Mouse (Mus musculus) stomach, embryonic 15.5 days (tissue): Measurements from ENCODE around the gene Ddx39b. TPM values are rescaled to one million over a fixed set of nuclear protein-coding genes. Genes with fewer than 3 reads are reported as not detected.

Source experiments
- ATAC-seq: fragments of 200-750 bp; cut with Nextera tagmentation; 2 replicates; pipeline ENCODE4 v1.8.0; 2017; ENCODE audit warnings: low read depth, moderate number of reproducible peaks, moderate TSS enrichment; ENCODE audit not compliant: insufficient read depth, low FRiP score
- H3K27ac ChIP-seq: fragments of 300-500 bp; sonication (generic); 2 replicates; pipeline ENCODE4 v1.5.1; 2015; ENCODE audit warnings: mild to moderate bottlenecking, inconsistent platforms
- H3K27me3 ChIP-seq: fragments of 300-500 bp; sonication (generic); replicated peaks from 2 replicates; pipeline ENCODE4 v1.6.1; 2015; ENCODE audit warnings: inconsistent platforms
- H3K36me3 ChIP-seq: fragments of 300-500 bp; sonication (generic); 2 replicates; pipeline ENCODE4 v1.6.1; 2015; ENCODE audit warnings: inconsistent platforms
- H3K4me1 ChIP-seq: fragments of 300-500 bp; sonication (generic); 2 replicates; pipeline ENCODE4 v1.6.1; 2015; ENCODE audit warnings: inconsistent platforms
- H3K4me2 ChIP-seq: fragments of 300-500 bp; sonication (generic); 2 replicates; pipeline ENCODE4 v1.6.1; 2015; ENCODE audit warnings: mild to moderate bottlenecking, inconsistent platforms
- H3K4me3 ChIP-seq: fragments of 300-500 bp; sonication (generic); replicated peaks from 2 replicates; pipeline ENCODE4 v1.5.1; 2015; ENCODE audit warnings: inconsistent platforms
- H3K9ac ChIP-seq: fragments of 300-500 bp; sonication (generic); 2 replicates; pipeline ENCODE4 v1.6.1; 2015; ENCODE audit warnings: inconsistent platforms
- H3K9me3 ChIP-seq: fragments of 300-500 bp; sonication (generic); 2 replicates; pipeline ENCODE4 v1.6.1; 2016; ENCODE audit warnings: inconsistent platforms
- WGBS: fragments of 180-500 bp; shearing (Covaris S2); methylation state at CpG from one replicate; pipeline ENCODE4 v1.1.7; 2015; 5-methylcytosine and 5-hydroxymethylcytosine counted together
- polyA plus RNA-seq: library from polyadenylated mRNA; unstranded; fragments of >200 nt; fragmentation: Nextera tagmentation; extraction: Ambion mirVana; gene quantifications from 2 replicates; pipeline ENCODE4 v1.2.1, GENCODE M21; 2015

Gene Ddx39b
- polyA plus RNA-seq, 1 experiment from 2014 or later, result 361 TPM

DNA sequence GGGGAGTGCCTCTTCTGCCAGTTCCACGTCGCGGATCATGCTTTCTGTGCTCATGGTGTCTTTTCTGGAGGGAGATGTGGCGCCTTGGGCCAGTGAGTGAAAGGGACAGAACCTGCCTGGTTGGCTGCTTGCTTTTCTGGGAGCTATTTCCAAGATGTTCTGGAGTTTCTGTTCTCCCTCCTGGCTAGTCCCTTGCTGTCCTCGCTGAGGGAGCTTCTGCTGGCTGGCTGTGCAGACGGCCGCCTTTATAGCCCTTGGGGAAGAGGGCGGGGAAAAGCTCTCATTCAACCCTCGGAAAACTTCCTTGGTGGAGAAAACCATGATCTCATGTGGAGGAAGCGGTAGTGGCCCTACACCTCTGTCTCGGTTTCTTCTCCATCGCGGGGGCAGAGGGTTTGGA is 39.8 kb upstream of the Ddx39b start, which contains the start of gene Tnf:
TSS of gene Tnf (minus strand) at position 221 of the 400 bp plus-strand sequence.
- no peaks in the 10 kb centered on the region for H3K9me3 ChIP-seq
- H3K9ac ChIP-seq, result no peak within 1 kb of the TSS
- 26% methylated on average over 13 of the region's 13 CpGs for WGBS
- H3K4me3 ChIP-seq, result peak within 1 kb of the TSS; percentile 8
- no peak within 1 kb of the TSS for H3K27ac ChIP-seq
- no peaks in the 10 kb centered on the region for H3K36me3 ChIP-seq
- ATAC-seq, result no peak
- no peak within 1 kb of the TSS; the same call in 1 of the 2 replicates for H3K4me2 ChIP-seq
- 0 out of 2 replicates have a peak, but pooled peaks cover 9% of the 10 kb centered on the region for H3K4me1 ChIP-seq
- peaks cover 16% of the 10 kb centered on the region for H3K27me3 ChIP-seq

DNA sequence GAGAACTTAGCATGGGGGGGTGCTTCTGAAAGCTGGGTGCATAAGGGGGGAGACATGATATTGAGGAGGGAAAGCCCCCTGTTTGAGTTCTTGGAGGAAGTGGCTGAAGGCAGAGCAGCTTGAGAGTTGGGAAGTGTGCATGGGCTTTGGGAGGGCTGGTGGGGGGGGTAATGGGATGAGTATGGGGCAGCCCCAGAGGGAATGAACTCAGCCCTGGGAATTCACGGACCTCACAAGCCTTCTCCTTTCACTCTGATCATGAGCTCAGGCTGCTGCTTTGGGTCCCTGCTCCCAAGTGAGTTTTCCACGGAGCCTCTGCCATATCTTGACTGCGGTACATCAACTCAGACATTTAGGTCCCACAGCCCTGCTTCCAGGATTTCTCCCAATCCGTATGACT is 39.1 kb upstream of the Ddx39b start:
- H3K27me3 ChIP-seq, result peaks cover 16% of the 10 kb centered on the region
- no peak for ATAC-seq
- no peak overlapping the region for H3K4me2 ChIP-seq

DNA sequence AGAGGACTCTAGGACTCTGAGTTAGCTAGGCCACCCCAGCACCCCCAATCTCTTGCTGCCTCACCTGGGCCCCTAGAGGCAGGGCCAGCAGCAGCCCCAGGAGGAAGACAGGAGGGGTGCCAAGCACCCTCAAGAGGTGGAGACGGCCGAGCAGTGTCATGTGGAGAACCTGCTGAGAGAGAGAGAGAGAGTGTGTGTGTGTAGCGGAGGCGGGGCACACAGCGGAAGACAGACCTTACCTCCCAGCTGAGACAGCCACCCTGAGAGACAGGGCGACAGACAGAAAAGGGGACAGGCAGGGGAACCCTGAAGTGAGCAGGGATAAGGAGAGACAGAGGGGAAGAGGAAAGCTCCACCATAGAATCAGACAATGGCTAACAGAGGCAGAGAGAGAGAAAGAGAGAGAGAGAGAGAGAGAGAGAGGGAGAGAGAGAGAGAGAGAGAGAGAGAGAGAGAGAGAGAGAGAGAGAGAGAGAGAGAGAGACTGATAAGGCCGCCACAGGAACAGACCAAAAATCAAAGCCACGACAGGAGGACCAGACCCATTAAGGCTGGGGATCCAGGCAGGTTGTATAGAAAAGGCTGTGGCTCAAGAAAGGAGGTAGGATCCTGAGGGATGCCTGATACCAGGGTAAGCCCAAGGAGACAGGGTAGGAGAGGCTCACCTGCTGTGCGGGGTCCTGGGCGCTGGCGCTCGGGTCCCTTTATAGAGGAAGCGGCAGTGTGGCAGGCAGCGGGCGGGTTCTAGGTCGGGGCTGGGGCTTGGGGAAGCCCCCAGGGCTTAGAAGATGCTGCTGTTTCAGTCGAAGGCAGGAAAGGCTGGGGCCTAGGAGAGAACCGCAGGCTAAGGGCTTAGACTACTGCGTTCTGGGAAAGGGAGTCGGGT is 36.8 kb upstream of the Ddx39b start, which contains the start of gene Lta:
TSS of gene Lta (minus strand) at position 858 of the 886 bp plus-strand sequence.
- Histone ChIP-seq H3K27ac (no peak within 1 kb of the TSS), H3K4me2 (no peak within 1 kb of the TSS), H3K9ac (no peak within 1 kb of the TSS; the same call in 1 of the 2 replicates), H3K4me1 (0 out of 2 replicates have a peak, but pooled peaks cover 9% of the 10 kb centered on the region), H3K36me3 (no peaks in the 10 kb centered on the region), H3K27me3 (peaks cover 12% of the 10 kb centered on the region), H3K4me3 (no peak within 1 kb of the TSS), H3K9me3 (no peaks in the 10 kb centered on the region)
- no peak for ATAC-seq
- 30% methylated on average over 20 of the region's 20 CpGs for WGBS

More for the DNA sequence above, 39.1 kb upstream of the Ddx39b start:
- Histone ChIP-seq H3K4me1 (0 out of 2 replicates have a peak, but pooled peaks cover 9% of the 10 kb centered on the region), H3K4me3 (no peak overlapping the region), H3K9ac (no peak overlapping the region), H3K27ac (no peak overlapping the region), H3K36me3 (no peaks in the 10 kb centered on the region), H3K9me3 (no peaks in the 10 kb centered on the region)
- WGBS, result 75% methylated on average over 4 of the region's 4 CpGs

DNA sequence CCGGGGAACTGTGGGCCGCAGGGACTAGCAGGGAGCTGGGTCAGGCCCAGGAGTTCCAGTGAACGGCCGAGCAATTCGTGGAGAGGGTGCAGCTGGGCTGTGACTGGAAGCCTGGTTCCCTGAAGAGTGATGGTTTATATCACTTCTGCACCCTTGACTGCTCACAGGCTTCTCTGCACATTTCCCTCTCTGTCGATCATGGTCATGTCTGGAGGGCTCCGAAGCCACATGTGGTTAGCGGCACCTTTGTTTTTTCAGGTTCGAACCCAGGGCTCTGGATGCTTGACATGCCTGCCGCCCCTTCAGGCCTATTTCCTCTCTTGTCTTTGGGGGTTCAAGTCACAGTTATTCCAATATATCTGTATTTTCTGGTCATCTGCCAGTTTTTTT is 36.2 kb upstream of the Ddx39b start:
- Histone ChIP-seq H3K4me3 (no peak overlapping the region), H3K9ac (no peak overlapping the region; the same call in 1 of the 2 replicates), H3K4me1 (0 out of 2 replicates have a peak, but pooled peaks cover 9% of the 10 kb centered on the region), H3K36me3 (no peaks in the 10 kb centered on the region), H3K27ac (no peak overlapping the region), H3K27me3 (peaks cover 12% of the 10 kb centered on the region), H3K9me3 (no peaks in the 10 kb centered on the region), H3K4me2 (no peak overlapping the region)
- WGBS, result 46% methylated on average over 10 of the region's 10 CpGs
- no peak for ATAC-seq

DNA sequence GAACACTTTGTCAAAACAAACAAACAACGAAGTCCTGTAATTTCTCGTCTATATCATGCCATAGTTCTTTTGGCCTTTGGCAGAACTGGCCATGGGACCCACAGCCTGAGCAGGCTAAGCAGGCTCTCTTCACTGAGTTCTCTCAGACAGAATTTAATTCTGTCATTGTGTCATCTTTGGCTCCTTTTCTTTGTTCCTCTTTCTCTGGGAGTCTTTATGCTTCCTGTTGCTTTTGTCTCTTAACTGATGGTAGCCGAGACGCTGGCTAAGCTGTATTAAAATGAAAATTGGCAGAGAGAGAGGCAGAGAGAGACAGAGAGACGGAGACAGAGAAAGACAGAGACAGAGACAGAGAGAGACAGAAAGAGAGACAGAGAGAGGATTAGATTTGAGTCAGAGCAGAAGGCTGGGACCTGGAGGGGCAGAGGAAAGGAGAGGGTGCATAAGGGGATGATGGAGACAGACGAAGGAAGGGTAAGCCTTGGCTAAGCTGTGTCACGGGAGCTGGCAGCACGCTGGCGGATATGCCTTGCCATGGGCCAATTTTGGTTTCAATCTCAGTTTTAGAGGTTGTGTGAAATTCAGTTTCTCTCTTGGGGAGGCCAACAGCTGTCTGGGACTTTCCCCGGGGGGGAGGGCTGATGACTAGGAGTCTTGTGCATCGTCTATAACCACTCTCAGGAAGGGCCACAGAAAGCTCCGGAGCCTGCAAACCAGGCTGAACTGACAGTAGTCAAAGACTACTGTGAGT is 31.6 kb upstream of the Ddx39b start:
- Histone ChIP-seq H3K27ac (no peak overlapping the region), H3K9ac (no peak overlapping the region), H3K27me3 (peaks cover 3% of the 10 kb centered on the region; the same call in 1 of the 2 replicates), H3K4me1 (0 out of 2 replicates have a peak, but pooled peaks cover 5% of the 10 kb centered on the region), H3K4me3 (no peak overlapping the region), H3K9me3 (no peaks in the 10 kb centered on the region), H3K36me3 (no peaks in the 10 kb centered on the region), H3K4me2 (no peak overlapping the region)
- 76% methylated on average over 12 of the region's 12 CpGs for whole genome bisulfite sequencing
- ATAC-seq, result no peak

DNA sequence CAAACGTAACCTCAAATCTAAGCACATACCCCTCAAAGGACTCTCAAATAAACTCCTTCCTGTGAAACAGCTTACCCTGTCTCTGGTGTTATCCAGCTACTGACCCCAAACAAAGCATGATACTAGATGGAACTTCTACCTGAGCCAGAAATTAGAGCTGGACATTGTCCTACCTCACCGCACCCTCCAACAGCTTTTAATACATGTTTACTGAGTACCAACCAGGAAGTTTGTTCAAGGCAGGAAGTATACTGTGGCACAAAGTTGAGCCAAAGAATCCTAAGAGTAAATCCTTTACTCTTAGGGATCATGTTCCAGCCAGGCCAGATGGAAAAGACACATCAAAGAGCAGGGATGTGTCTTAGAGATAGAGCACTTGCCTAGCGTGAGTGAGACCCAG is 31.0 kb upstream of the Ddx39b start:
- H3K9me3 ChIP-seq, result no peaks in the 10 kb centered on the region
- ATAC-seq, result no peak
- 49% methylated on average over 3 of the region's 3 CpGs for WGBS
- no peak overlapping the region for H3K27ac ChIP-seq
- H3K4me1 ChIP-seq, result no peaks in the 10 kb centered on the region
- no peaks in the 10 kb centered on the region for H3K27me3 ChIP-seq
- no peak overlapping the region for H3K4me2 ChIP-seq
- no peaks in the 10 kb centered on the region for H3K36me3 ChIP-seq
- H3K9ac ChIP-seq, result no peak overlapping the region
- H3K4me3 ChIP-seq, result no peak overlapping the region

DNA sequence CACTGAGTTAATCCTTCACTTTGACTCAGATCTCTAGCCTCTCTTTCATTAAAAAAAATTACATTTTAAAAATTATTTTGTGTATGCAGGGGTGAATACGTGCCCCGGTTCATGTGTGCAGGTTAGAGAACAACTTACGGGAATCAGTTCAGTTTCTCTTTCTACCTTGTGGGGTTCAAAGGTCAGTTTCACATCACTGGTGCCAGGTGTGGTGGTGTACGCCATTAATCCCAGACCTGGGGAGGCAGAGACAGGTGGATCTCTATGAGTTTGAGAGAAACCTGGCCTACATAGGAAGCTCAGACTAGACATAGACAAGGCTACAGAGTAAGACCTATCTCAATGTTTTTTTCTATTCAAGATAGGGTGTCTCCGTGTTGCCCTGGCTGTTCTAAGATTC is 28.5 kb upstream of the Ddx39b start:
- Histone ChIP-seq H3K4me1 (no peaks in the 10 kb centered on the region), H3K9me3 (no peaks in the 10 kb centered on the region), H3K9ac (no peak overlapping the region), H3K27me3 (no peaks in the 10 kb centered on the region), H3K27ac (no peak overlapping the region), H3K4me3 (no peak overlapping the region), H3K4me2 (no peak overlapping the region), H3K36me3 (no peaks in the 10 kb centered on the region)
- ATAC-seq, result no peak
- 87% methylated on average over 5 of the region's 5 CpGs for WGBS

DNA sequence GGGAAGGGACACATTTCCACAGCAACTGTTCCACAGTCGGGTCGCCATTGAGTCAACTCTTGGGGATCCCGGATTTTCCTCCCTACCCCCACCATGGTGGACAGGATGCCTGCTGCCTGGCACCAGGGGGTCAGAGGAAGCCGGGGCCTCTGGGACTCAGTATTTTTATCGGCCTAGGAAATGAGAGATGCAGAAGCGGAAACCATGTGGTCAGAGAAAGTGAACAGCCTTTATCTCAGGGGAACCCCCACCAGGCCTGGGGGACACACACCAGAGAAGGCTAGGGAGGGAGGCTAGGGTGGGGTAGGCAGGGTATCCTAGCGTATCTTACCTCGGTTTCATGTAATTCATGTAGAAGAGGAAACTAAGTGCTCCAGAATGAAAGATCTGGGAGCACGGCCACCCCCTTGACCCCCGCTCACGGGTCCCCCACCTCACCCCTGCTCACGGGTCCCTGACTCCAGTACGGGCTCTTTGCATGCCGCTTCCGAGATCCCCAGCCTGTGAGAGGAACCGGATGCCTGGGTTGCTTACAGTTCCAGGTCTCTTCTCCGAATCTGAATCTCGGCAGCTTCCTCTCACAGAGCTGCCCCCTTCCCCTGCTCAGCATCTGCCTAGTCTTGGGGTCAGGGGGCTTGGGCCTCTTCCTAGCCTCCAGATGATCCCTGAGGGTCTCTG is 22.9 kb upstream of the Ddx39b start:
- Histone ChIP-seq H3K9me3 (no peaks in the 10 kb centered on the region), H3K27me3 (no peaks in the 10 kb centered on the region), H3K4me3 (no peak overlapping the region), H3K36me3 (peaks cover 12% of the 10 kb centered on the region; the same call in 1 of the 2 replicates), H3K9ac (no peak overlapping the region), H3K27ac (0 out of 2 replicates have a peak overlapping the region, but pooled peaks have one; percentile 3), H3K4me2 (no peak overlapping the region; the same call in 1 of the 2 replicates), H3K4me1 (peaks cover 7% of the 10 kb centered on the region; the same call in 1 of the 2 replicates)
- ATAC-seq, result no peak
- WGBS, result 74% methylated on average over 18 of the region's 18 CpGs

DNA sequence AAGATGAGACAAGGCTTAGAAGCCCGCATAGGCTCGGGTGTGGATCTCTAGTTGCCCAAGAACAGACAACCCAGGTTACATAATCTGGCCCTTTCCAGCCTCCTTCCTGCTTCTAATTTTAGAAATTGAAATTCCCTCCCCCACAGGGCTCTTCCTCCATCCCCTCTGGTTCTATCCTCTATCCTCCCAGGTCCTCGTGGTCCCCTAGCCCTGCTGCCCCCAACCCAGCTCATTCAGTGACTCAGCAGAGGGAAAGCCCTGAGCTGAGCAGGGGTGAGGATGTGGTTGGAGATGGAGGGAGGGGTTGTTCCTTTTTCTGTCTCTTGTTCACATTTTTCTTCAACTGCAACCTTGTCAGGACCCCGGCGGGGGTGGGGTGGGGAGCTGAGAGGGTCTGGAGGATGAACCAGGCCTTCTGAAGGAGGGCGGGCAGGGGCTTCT is 21.9 kb upstream of the Ddx39b start:
- H3K4me1 ChIP-seq, result peaks cover 7% of the 10 kb centered on the region; the same call in 1 of the 2 replicates
- 65% methylated on average over 6 of the region's 6 CpGs for WGBS
- H3K9ac ChIP-seq, result no peak overlapping the region
- 0 out of 2 replicates have a peak overlapping the region, but pooled peaks have one; percentile 73 for H3K27ac ChIP-seq
- no peaks in the 10 kb centered on the region for H3K9me3 ChIP-seq
- no peak overlapping the region for H3K4me2 ChIP-seq
- ATAC-seq, result no peak
- no peaks in the 10 kb centered on the region for H3K27me3 ChIP-seq
- no peak overlapping the region for H3K4me3 ChIP-seq
- H3K36me3 ChIP-seq, result peaks cover 12% of the 10 kb centered on the region; the same call in 1 of the 2 replicates

DNA sequence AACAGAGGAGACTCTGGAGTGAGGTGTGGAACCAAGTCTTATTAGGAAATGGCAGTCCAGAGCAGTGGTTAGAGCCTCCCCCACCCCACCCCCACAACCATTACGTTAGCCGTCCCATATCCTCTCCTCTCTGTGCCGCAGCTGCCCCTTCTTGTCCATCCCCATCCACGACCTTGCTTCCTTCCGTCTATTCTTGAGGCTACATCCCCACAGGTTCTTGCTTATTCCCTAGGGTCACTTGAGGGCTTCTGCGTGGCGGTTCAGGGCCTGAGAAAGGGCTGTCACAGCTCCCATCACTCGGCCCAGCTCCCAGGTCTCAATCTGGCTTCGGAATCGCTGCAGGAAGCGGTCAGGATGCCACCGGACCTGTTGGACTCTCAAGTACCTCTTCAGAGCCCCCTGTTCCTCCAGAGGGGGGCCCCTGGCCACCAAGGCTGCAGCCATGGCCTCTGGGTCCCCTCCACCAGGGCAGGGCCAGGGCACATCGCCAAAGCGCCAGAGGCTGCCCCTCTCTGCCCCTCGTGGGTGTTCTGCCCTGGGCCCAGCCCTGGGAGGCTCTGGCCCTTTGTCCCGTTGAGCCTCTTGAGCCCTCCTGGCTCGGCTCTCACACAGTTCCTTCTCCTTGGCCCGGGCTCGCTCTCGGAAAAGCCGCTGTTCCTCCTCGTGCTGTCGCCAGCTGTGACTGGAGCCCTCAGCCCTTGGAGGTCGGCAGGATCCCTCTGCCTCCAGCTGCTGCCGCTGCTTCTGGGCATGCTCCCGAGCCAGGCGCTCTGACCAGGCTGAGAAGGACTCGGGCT is 21.2 kb upstream of the Ddx39b start, which contains the start of gene Gm16181:
TSS of gene Gm16181 (plus strand) at position 679 of the 797 bp plus-strand sequence.
- ATAC-seq, result peak; percentile 53
- peaks cover 17% of the 10 kb centered on the region for H3K36me3 ChIP-seq
- peaks cover 7% of the 10 kb centered on the region; the same call in 1 of the 2 replicates for H3K4me1 ChIP-seq
- no peak within 1 kb of the TSS for H3K4me3 ChIP-seq
- H3K4me2 ChIP-seq, result peak within 1 kb of the TSS; percentile 17; the same call in 1 of the 2 replicates
- no peaks in the 10 kb centered on the region for H3K9me3 ChIP-seq
- H3K27ac ChIP-seq, result peak within 1 kb of the TSS; percentile 73
- H3K27me3 ChIP-seq, result no peaks in the 10 kb centered on the region
- H3K9ac ChIP-seq, result no peak within 1 kb of the TSS
- 61% methylated on average over 28 of the region's 28 CpGs for WGBS
